Mouse (Mus musculus) CH12.LX (cell line): ENCODE data around the gene Ppp4r3b. TPM values are rescaled to one million over a fixed set of nuclear protein-coding genes. Genes with fewer than 3 reads are reported as not detected.

ENCODE experiments used
- DNase-seq: peaks from one replicate; pipeline ENCODE4 v3.0.0-alpha.2; 2013; ENCODE audit errors: extremely low read depth
- H3K27ac ChIP-seq: 2 replicates; pipeline ENCODE4 v1.5.1; 2012; ENCODE audit warnings: low read depth, mild to moderate bottlenecking, control low read depth, moderate library complexity; ENCODE audit not compliant: insufficient read depth
- H3K27me3 ChIP-seq: replicated peaks from 2 replicates; pipeline ENCODE3; 2012; ENCODE audit warnings: inconsistent platforms
- H3K36me3 ChIP-seq, 2 experiments: replicated peaks in 1 of 2; 2 replicates each; pipeline versions ENCODE3 to v1.6.1; 2012; ENCODE audit warnings: inconsistent platforms in 1 of 2, low read length in 1 of 2, mild to moderate bottlenecking in 1 of 2, mixed read lengths in 1 of 2, moderate library complexity in 1 of 2; ENCODE audit not compliant: control insufficient read depth in 1 of 2, insufficient read depth in 1 of 2
- H3K4me1 ChIP-seq, 2 experiments: 2 replicates each; pipeline ENCODE4 v1.6.1; 2012; ENCODE audit warnings: inconsistent platforms in 1 of 2, moderate library complexity in 1 of 2; ENCODE audit not compliant: insufficient read depth in 2 of 2, control insufficient read depth in 1 of 2
- H3K4me2 ChIP-seq: 2 replicates; pipeline ENCODE4 v1.6.1; 2012; ENCODE audit warnings: low read depth, mild to moderate bottlenecking, control low read depth; ENCODE audit not compliant: poor library complexity, insufficient read depth, severe bottlenecking
- H3K4me3 ChIP-seq, 3 experiments: fragments of 150-350 bp in 1 of 3; sonication (generic) in 1 of 3; replicated peaks in 1 of 3; 2 replicates each; pipeline versions ENCODE3 to v1.5.1; 2011 to 2012; ENCODE audit warnings: low read depth in 2 of 3, low read length in 2 of 3, mild to moderate bottlenecking in 2 of 3, moderate library complexity in 2 of 3, control low read depth in 1 of 3, improper control_type of control experiment in 1 of 3, inconsistent platforms in 1 of 3, mixed read lengths in 1 of 3; ENCODE audit not compliant: poor library complexity in 1 of 3
- H3K79me2 ChIP-seq: replicated peaks from 2 replicates; pipeline ENCODE4 v1.6.1; 2012; ENCODE audit warnings: mild to moderate bottlenecking, moderate library complexity; ENCODE audit not compliant: control insufficient read depth, poor library complexity, insufficient read depth, severe bottlenecking; ENCODE audit errors: extremely low read depth
- H3K9ac ChIP-seq: 2 replicates; pipeline ENCODE4 v1.6.1; 2012; ENCODE audit warnings: low read depth, mild to moderate bottlenecking, control low read depth, moderate library complexity; ENCODE audit not compliant: insufficient read depth
- H3K9me3 ChIP-seq: replicated peaks from 2 replicates; pipeline ENCODE3; 2012; ENCODE audit warnings: low read length, inconsistent platforms, mixed read lengths
- BHLHE40 ChIP-seq: IDR thresholded peaks from 2 replicates; pipeline ENCODE4 v1.6.1; 2011; ENCODE audit warnings: mild to moderate bottlenecking, low read depth, low read length, improper control_type of control experiment
- CHD2 ChIP-seq: IDR thresholded peaks from 2 replicates; pipeline ENCODE4 v1.6.1; 2011; ENCODE audit warnings: low read length, improper control_type of control experiment
- E2F4 ChIP-seq: IDR thresholded peaks from 2 replicates; pipeline ENCODE4 v1.6.1; 2011; ENCODE audit warnings: low read depth, low read length, improper control_type of control experiment; ENCODE audit not compliant: insufficient replicate concordance
- EP300 ChIP-seq: IDR thresholded peaks from 2 replicates; pipeline ENCODE4 v1.6.1; 2011; ENCODE audit warnings: low read length, improper control_type of control experiment
- ETS1 ChIP-seq: conservative IDR thresholded peaks from 2 replicates; pipeline ENCODE4 v1.6.1; 2012; ENCODE audit warnings: low read depth, mild to moderate bottlenecking, inconsistent platforms, low read length, improper control_type of control experiment, moderate library complexity
- HCFC1 ChIP-seq: IDR thresholded peaks from 2 replicates; pipeline ENCODE4 v1.6.1; 2012; ENCODE audit warnings: low read depth, mild to moderate bottlenecking, inconsistent platforms, low read length, improper control_type of control experiment
- IRF4 ChIP-seq: IDR thresholded peaks from 2 replicates; pipeline ENCODE4 v1.6.1; 2014; ENCODE audit warnings: low read depth, mild to moderate bottlenecking, inconsistent platforms, low read length, improper control_type of control experiment
- JUN ChIP-seq: IDR thresholded peaks from 2 replicates; pipeline ENCODE4 v1.6.1; 2011; ENCODE audit warnings: low read depth, mild to moderate bottlenecking, low read length, improper control_type of control experiment, moderate library complexity; ENCODE audit not compliant: insufficient read depth
- MAFK ChIP-seq: IDR thresholded peaks from 2 replicates; pipeline ENCODE4 v1.6.1; 2011; ENCODE audit warnings: low read length, improper control_type of control experiment; ENCODE audit not compliant: insufficient replicate concordance
- MAX ChIP-seq: IDR thresholded peaks from 2 replicates; pipeline ENCODE4 v1.6.1; 2011; ENCODE audit warnings: low read length, improper control_type of control experiment
- MAZ ChIP-seq: IDR thresholded peaks from 2 replicates; pipeline ENCODE4 v1.6.1; 2012; ENCODE audit warnings: low read depth, mild to moderate bottlenecking, inconsistent platforms, low read length, improper control_type of control experiment, moderate library complexity
- MEF2A ChIP-seq: IDR thresholded peaks from 2 replicates; pipeline ENCODE4 v1.6.1; 2014; ENCODE audit warnings: low read depth, mild to moderate bottlenecking, inconsistent platforms, low read length, improper control_type of control experiment, borderline replicate concordance
- MXI1 ChIP-seq: IDR thresholded peaks from 2 replicates; pipeline ENCODE4 v1.6.1; 2011; ENCODE audit warnings: mild to moderate bottlenecking, low read depth, low read length, improper control_type of control experiment
- NELFE ChIP-seq: IDR thresholded peaks from 2 replicates; pipeline ENCODE4 v1.6.1; 2011; ENCODE audit warnings: low read depth, low read length, improper control_type of control experiment
- POLR2A ChIP-seq: IDR thresholded peaks from 2 replicates; pipeline ENCODE4 v1.6.1; 2011; ENCODE audit warnings: low read depth, mild to moderate bottlenecking, improper control_type of control experiment, low read length
- RAD21 ChIP-seq: IDR thresholded peaks from 2 replicates; pipeline ENCODE4 v1.6.1; 2011; ENCODE audit warnings: low read depth, mild to moderate bottlenecking, low read length, improper control_type of control experiment, moderate library complexity
- RCOR1 ChIP-seq: conservative IDR thresholded peaks from 2 replicates; pipeline ENCODE4 v1.6.1; 2012; ENCODE audit warnings: low read depth, mild to moderate bottlenecking, inconsistent platforms, low read length, improper control_type of control experiment
- UBTF ChIP-seq: IDR thresholded peaks from 2 replicates; pipeline ENCODE4 v1.6.1; 2012; ENCODE audit warnings: low read depth, mild to moderate bottlenecking, inconsistent platforms, low read length, improper control_type of control experiment, moderate library complexity
- USF1 ChIP-seq: IDR thresholded peaks from 2 replicates; pipeline ENCODE4 v1.6.1; 2014; ENCODE audit warnings: low read depth, mild to moderate bottlenecking, inconsistent platforms, low read length, improper control_type of control experiment
- USF2 ChIP-seq: conservative IDR thresholded peaks from 2 replicates; pipeline ENCODE4 v1.6.1; 2011; ENCODE audit warnings: low read depth, low read length, improper control_type of control experiment
- ZC3H11A ChIP-seq: IDR thresholded peaks from 2 replicates; pipeline ENCODE4 v1.6.1; 2012; ENCODE audit warnings: low read depth, mild to moderate bottlenecking, inconsistent platforms, low read length, improper control_type of control experiment
- ZKSCAN1 ChIP-seq: IDR thresholded peaks from 2 replicates; pipeline ENCODE4 v1.6.1; 2012; ENCODE audit warnings: low read depth, inconsistent platforms, low read length, improper control_type of control experiment, borderline replicate concordance
- ZMIZ1 ChIP-seq: IDR thresholded peaks from 2 replicates; pipeline ENCODE4 v1.6.1; 2012; ENCODE audit warnings: low read depth, mild to moderate bottlenecking, inconsistent platforms, low read length, improper control_type of control experiment
- dilution Hi-C: fragments of 300-500 bp; cut with MboI; formaldehyde crosslinking; loops from 2 replicates; pipeline ENCODE4 v1.14.3; 2020; ENCODE audit warnings: low sequenced_read_pairs; ENCODE audit not compliant: extremely low pct_unique_long_range_greater_than_20kb, extremely low pct_ligation_motif_present
- in situ Hi-C: fragments of 300-500 bp; cut with MboI; formaldehyde crosslinking; loops from 3 replicates; pipeline ENCODE4 v1.14.3; 2019; ENCODE audit warnings: low sequenced_read_pairs, low pct_ligation_motif_present, low pct_unique_long_range_greater_than_20kb, mixed read lengths
- polyA plus RNA-seq: library from polyadenylated mRNA; unstranded; fragments of >175 nt; gene quantifications from 2 replicates; pipeline ENCODE4 v1.2.1, GENCODE M21; 2012; ENCODE audit warnings: low read depth; ENCODE audit not compliant: insufficient read length
- total RNA-seq, 2 experiments: library from RNA; depleted of rRNA; stranded (reverse); fragments of 300-350 nt in 1 of 2; fragments of >200 nt in 1 of 2; gene quantifications; 2 replicates each; pipeline ENCODE4 v1.2.3; 2012 to 2014

The Ppp4r3b gene
- total and polyA plus RNA-seq, 3 experiments = 95.5 to 127 (median 116) TPM

GRCm38 (mm10) chr11:29238551-29238950 lies 65.9 kb downstream of the Ppp4r3b start:
- Histone ChIP-seq H3K36me3 (peaks cover 16 to 44% of the 10 kb centered on the region in 2 experiments), H3K79me2 (no peaks in the 10 kb centered on the region), H3K27me3 (no peaks in the 10 kb centered on the region), H3K27ac (no peak overlapping the region), H3K9ac (no peak overlapping the region), H3K9me3 (no peaks in the 10 kb centered on the region), H3K4me1 (no peaks in the 10 kb centered on the region), H3K4me2 (no peak overlapping the region), H3K4me3 (no peak overlapping the region)
- dilution Hi-C loops = no loop called here
- in situ Hi-C loops = no loop called here
- no peak for DNase-seq
- TF ChIP-seq MXI1 = no peak
- no peak for TF ChIP-seq E2F4
- no peak for TF ChIP-seq USF1
- TF ChIP-seq ZC3H11A = no peak
- no peak for TF ChIP-seq MAZ
- no peak for TF ChIP-seq ZMIZ1
- no peak for TF ChIP-seq ETS1
- TF ChIP-seq ZKSCAN1 = no peak
- TF ChIP-seq JUN = no peak
- TF ChIP-seq RAD21 = no peak
- TF ChIP-seq EP300 = no peak

DNA sequence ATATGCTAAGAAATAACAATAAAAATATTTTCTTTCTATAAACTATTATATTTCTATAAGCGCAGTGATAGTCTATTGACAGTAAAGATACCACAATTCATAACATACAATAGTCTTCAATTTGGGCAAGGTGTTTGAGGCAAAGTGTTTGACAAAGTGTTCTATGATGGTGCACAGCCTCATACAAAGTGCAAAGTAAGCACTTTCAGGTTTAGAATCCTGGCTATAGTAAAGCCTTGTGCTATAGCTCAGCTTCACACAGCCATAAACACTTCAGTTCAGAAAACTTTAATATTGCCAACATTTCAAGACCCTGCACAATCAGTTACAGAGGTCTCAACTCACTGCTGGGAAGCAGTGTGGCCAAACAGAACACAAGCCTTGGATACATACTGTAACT lies 66.7 kb downstream of the Ppp4r3b start:
- Histone ChIP-seq H3K4me2 (no peak overlapping the region), H3K9ac (no peak overlapping the region), H3K36me3 (peaks cover 14 to 46% of the 10 kb centered on the region in 2 experiments), H3K9me3 (no peaks in the 10 kb centered on the region), H3K4me3 (no peak overlapping the region), H3K27me3 (no peaks in the 10 kb centered on the region), H3K4me1 (no peaks in the 10 kb centered on the region), H3K79me2 (no peaks in the 10 kb centered on the region), H3K27ac (no peak overlapping the region)
- no peak for TF ChIP-seq USF2
- TF ChIP-seq MAFK = peak; percentile 84
- dilution Hi-C loops (no loop called here), in situ Hi-C loops (no loop called here)
- DNase-seq = no peak

- Histone ChIP-seq H3K9me3 (no peaks in the 10 kb centered on the region), H3K79me2 (peaks cover 5% of the 10 kb centered on the region; the same call in 1 of the 2 replicates), H3K4me1 (peaks cover 0 to 14% of the 10 kb centered on the region in 2 experiments; a peak in 2 of 4 replicates), H3K4me2 (no peak overlapping the region), H3K27ac (no peak overlapping the region), H3K4me3 (no peak overlapping the region), H3K36me3 (peaks cover 12 to 41% of the 10 kb centered on the region in 2 experiments), H3K27me3 (no peaks in the 10 kb centered on the region), H3K9ac (no peak overlapping the region)
- DNase-seq = no peak
- in situ Hi-C loops (no loop called here), dilution Hi-C loops (no loop called here)
- TF ChIP-seq USF1 (no peak), NELFE (no peak), CHD2 (no peak), UBTF (no peak), IRF4 (no peak), ZC3H11A (no peak), MXI1 (no peak), USF2 (no peak), BHLHE40 (no peak), E2F4 (no peak), POLR2A (no peak), RCOR1 (no peak), MAX (no peak), HCFC1 (no peak), MEF2A (no peak)
Observed at GRCm38 (mm10) chr11:29241961-29242360, 69.3 kb downstream of the Ppp4r3b start.
